Mouse (Mus musculus) cerebellum, adult 2 months (tissue): ENCODE results near the gene Zfp786.

Experiments
- CTCF ChIP-seq: fragments of 200-500 bp; IDR thresholded peaks from 2 replicates; pipeline ENCODE4 v1.5.1; 2011; ENCODE audit warnings: low read depth, mild to moderate bottlenecking, control low read depth, low read length, moderate library complexity, borderline replicate concordance; ENCODE audit not compliant: insufficient read depth
- POLR2A ChIP-seq: fragments of 200-500 bp; IDR thresholded peaks from 2 replicates; pipeline ENCODE4 v1.6.1; 2011; ENCODE audit warnings: low read length, control low read depth, borderline replicate concordance; ENCODE audit not compliant: insufficient read depth

- TF ChIP-seq CTCF = no peak
- no peak for TF ChIP-seq POLR2A
Measured at GRCm38 (mm10) chr6:47821236-47821635, 9.4 kb downstream of the Zfp786 start.
